Mouse (Mus musculus): Measurements from ENCODE around the gene Myl9. TPM values are rescaled to one million over a fixed set of nuclear protein-coding genes. Genes with fewer than 3 reads are reported as not detected.
A peak's percentile ranks its signal among the peaks of the same experiment; 100 is the strongest.

Myl9 gene
- total RNA-seq, 2 experiments from 2014 or later, result 41.2 to 50.0 TPM

DNA sequence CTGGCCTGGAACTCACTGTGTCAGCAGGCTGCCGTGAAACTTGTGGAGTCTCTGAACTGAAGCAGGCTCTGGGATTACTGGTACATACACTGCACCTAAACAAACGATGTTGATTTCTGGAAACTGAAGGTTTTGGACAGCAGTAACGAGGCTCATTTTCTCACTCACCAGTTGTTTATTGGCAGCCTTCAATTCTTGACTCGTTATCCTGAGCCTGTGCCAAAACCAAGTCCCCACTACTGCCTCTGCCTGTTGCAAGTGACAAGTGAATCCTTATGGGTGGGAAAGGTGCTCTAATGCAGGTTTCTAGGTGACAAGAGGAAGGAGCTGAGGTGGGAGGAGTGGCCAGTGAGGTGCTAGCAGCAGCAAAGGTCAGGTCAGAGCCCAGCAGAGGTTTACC, 33.2 kb upstream of the Myl9 start:
- H3K4me3 ChIP-seq, result no peak overlapping the region
- TF ChIP-seq CTCF (IDR thresholded peaks at IDR 0.05), result no peak
- H3K27ac ChIP-seq, result peak overlapping the region; percentile 49
- intact Hi-C loops (cut with DNase I), result no loop called here
- peak; percentile 25 for DNase-seq

DNA sequence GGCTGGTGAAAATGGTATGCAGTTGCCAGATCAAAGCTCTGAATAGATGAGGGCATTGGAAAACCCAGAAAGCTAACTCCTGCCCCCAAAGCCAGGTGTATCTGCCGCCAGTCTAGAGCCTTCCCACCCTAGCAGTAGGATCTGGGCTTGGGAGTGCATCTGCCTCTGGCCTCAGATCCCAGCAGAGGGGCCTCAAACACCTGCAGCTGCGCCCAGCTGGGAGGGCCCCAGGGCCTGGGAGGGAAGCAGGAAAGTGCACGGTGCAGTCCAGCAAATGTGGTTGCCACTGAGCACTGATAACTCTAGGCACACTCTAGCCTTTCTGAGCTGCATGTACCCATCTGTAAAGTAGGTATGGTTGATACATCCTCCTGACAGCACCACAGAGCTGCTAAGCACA, 32.0 kb upstream of the Myl9 start:
- TF ChIP-seq CTCF (IDR thresholded peaks at IDR 0.05), result no peak
- intact Hi-C loops (cut with DNase I), result no loop called here
- Histone ChIP-seq H3K4me3 (no peak overlapping the region), H3K27ac (no peak overlapping the region)
- DNase-seq, result no peak

DNA sequence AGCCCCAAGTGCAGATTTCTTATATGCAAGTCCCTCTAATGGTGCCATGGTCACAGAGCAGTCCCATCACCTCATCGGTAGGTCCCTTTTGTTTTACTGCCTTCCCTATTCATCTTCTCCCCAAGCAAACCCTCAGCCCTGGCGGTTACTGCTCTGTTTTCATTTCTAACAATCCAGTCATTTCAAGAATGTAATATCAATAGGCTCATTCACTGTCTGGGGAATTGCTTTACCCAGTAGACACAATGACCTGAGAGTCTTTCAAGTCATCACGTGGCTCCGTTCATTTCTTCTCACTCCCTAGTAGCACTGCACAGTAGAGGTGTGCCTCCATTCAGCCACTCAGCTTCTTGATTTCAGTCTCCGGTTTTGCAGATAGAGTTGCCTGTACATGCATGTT, 30.8 kb upstream of the Myl9 start:
- Histone ChIP-seq H3K27ac (no peak overlapping the region), H3K4me3 (no peak overlapping the region)
- no peak for TF ChIP-seq CTCF (IDR thresholded peaks at IDR 0.05)
- intact Hi-C loops (cut with DNase I), result loop anchor here (2.0 kb wide), 1 partner anchor 14 kb away; no protein-coding TSS in a partner anchor
- DNase-seq, result no peak

DNA sequence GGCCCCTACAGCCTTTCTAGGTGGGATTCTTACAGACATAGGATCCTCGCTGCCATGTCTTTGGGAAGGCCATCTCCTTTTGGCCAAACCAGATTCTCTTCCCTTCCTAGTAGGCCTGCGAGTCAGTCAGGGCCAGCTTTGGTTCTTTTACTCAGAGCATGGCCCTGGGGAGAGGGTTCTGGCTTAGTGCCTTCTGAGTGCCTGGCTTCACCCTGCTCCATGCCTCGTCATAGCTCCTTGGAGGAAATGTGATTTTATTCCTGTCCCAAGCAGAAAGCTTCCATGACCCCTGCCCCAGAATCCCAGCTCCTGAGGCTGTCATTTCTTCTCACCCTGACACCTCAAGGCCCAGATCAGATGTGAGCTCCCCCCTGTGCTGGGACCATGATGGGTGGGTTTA, 27.9 kb upstream of the Myl9 start:
- no peak overlapping the region for H3K27ac ChIP-seq
- intact Hi-C loops (cut with DNase I), result no loop called here
- no peak for TF ChIP-seq CTCF (IDR thresholded peaks at IDR 0.05)

DNA sequence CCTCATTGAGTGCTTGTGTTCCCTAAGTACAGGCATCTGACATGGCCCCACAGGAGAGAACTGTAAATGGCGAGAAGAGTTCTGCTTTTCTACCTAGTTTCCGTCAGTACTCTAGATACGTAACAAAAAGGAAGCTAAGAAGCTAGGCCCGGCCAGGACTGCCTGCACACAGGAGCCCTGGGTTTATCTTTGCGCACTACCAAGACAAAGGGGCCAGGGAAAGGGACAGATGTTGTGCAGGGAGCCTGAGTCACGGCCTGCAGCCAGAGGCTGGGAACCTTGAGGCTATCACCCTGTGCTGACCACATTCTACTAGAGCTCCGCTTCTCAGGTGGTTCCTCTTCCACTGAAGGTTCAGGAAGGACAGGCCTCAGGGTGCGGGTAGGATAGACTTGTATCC, 25.5 kb upstream of the Myl9 start:
- Histone ChIP-seq H3K27ac (no peak overlapping the region), H3K4me3 (no peak overlapping the region)
- intact Hi-C loops (cut with DNase I), result no loop called here
- no peak for DNase-seq
- TF ChIP-seq CTCF (IDR thresholded peaks at IDR 0.05), result no peak

More for the DNA sequence above, 27.9 kb upstream of the Myl9 start:
- no peak for DNase-seq
- H3K4me3 ChIP-seq, result no peak overlapping the region

DNA sequence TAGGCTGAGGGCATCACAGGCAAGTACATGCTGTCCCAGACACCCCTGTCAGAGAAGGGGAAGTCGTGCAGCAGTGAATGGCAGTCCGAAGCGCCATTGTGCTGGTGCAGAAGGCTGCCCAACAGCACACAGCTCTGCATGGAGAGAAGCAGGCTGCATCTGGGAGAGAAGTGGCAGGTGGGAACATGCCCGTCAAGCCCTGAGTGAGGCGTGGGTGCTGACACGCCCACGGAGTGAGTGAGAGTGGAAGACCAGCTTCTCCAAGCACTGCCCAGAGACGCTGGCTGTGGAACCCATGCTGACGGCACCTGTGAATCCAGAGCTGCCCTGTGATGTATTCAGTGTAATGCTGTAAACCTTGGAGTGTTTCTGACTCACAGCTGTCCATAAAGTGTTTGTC, 18.3 kb upstream of the Myl9 start:
- Histone ChIP-seq H3K4me3 (no peak overlapping the region), H3K27ac (no peak overlapping the region)
- TF ChIP-seq CTCF (IDR thresholded peaks at IDR 0.05), result no peak
- DNase-seq, result no peak
- intact Hi-C loops (cut with DNase I), result no loop called here

DNA sequence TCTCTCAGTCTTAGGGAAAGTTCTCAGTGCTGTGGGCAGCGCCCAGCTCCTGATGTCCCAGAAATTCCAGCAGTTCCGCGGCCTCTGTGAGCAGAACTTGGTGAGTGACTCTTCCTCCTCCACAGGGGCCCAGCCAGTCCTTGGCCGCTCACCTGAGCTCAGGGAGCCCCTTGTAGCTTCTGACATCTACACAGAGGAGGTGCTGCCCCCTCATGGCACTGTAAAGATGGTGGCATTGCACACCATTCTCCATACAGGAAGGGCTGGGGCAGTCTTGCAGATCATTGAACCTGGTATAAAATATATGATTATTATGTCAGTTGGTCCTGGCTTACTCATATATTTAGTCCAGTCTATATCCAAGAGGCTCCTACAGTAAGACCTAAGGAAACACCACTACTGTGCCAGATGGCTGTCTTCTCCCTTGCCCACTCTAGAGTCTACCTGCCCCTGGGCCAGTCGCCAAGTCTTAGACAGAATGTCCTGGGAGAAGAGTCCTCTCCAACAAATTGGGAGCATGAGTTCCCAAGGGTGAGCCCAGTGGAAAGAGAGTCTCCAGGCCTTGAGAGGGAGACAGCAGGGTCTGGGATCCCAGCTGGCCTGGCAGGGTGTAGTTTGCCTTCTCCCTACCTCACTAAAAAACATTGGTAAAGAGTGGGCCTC, 14.2 kb upstream of the Myl9 start:
- no peak overlapping the region for H3K27ac ChIP-seq
- H3K4me3 ChIP-seq, result no peak overlapping the region
- DNase-seq, result no peak
- intact Hi-C loops (cut with DNase I), result loop anchor here (5.0 kb wide), 1 partner anchor 39 kb away; no protein-coding TSS in a partner anchor
- peak; percentile 46 for TF ChIP-seq CTCF (IDR thresholded peaks at IDR 0.05)

DNA sequence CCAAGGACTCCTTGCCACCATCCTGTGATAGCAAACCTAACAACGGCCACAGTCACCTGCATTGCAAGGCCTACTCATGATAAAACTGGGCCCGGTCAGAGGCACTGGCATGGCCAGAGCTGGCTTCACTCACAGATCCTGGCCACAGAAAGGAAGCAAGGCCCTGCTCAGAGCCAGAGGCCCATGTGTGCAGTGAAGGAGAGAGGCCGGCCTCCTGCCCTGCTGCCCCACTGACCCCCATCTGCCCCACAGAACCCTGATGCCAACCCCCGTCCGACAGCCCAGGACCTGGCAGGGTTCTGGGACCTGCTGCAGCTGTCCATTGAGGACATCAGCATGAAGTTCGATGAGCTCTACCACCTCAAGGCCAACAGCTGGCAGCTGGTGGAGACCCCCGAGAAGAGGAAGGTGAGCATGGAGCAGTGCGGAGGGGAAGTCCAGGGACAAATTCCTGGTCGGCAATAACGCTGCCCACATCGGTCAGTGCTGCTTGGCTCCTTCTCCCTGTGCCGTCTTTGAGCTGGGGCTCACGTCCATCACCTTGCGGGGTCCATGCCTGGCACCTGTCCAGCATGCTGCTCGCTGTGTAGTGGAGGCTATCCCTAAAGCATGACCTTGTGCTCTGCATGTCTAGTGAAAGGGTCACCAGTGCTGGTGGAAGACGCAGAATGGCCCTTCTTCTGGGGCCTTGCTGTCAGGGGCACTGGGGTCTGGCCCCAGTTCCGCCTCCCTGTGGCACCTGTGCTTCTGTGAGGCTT, 13.5 kb upstream of the Myl9 start:
- TF ChIP-seq CTCF (IDR thresholded peaks at IDR 0.05), result no peak
- Histone ChIP-seq H3K4me3 (no peak overlapping the region), H3K27ac (peak overlapping the region; percentile 75)
- intact Hi-C loops (cut with DNase I), result loop anchor here (5.0 kb wide), 1 partner anchor 39 kb away; no protein-coding TSS in a partner anchor
- no peak for DNase-seq

DNA sequence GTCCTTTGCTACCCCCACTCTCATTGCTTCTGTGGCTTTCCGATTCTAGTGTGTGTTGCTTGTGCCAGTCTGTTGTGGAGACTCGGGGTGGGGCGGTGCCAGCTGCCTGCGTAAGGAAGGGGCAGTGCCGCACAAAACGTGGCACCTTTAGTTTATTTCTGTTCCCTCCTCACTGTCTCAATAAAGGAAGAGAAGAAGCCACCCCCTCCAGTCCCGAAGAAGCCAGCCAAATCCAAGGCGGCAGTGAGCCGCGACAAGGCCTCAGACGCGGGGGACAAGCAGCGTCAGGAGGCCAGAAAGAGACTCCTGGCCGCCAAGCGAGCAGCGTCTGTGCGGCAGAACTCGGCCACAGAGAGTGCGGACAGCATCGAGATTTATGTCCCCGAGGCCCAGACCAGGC, 12.7 kb upstream of the Myl9 start:
- Histone ChIP-seq H3K27ac (peak overlapping the region; percentile 75), H3K4me3 (no peak overlapping the region)
- intact Hi-C loops (cut with DNase I), result loop anchor here (5.0 kb wide), 1 partner anchor 40 kb away; no protein-coding TSS in a partner anchor
- DNase-seq, result no peak
- no peak for TF ChIP-seq CTCF (IDR thresholded peaks at IDR 0.05)

DNA sequence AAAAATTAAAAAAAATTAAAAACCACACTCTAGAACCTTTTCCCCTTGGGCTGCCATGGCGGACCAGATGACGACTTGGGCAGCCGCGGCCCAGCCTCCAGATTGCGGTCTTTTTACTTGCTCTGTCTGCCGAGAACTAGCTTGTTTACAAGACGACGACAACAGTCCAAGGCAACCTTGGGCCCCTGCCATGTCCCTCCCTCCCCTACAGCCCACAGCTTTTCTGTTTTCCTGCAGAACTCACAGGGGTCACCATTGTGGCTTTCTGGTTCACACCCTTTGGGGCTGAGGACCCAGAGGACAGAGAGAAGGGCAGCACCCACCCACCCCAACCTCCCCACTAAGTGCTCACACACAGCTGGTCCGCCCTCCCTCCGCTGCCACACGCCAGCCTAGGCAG, 12.1 kb upstream of the Myl9 start:
- peak overlapping the region; percentile 75 for H3K27ac ChIP-seq
- no peak overlapping the region for H3K4me3 ChIP-seq
- no peak for TF ChIP-seq CTCF (IDR thresholded peaks at IDR 0.05)
- intact Hi-C loops (cut with DNase I), result loop anchor here (5.0 kb wide), 1 partner anchor 41 kb away; no protein-coding TSS in a partner anchor
- peak; percentile 78 for DNase-seq

DNA sequence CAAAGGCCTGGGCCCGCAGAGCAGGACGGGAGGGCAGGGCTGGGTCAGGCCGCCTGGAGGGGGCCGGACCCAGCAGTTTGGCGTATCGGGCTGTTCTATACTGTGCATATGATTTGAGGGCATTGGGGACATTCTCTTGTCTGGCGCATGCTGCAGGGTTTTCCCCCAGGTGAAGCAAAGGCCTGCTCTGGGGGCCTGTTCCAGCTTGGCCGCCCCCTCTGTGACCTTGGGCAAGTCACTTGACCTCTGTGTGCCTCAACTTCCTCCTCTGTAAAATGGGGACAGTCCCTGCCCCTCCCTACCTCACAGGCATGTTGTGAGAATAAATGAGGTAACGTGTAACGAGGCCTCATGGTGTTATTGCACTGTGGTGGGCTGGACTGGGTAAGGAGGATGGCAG, 11.2 kb upstream of the Myl9 start:
- DNase-seq, result no peak
- intact Hi-C loops (cut with DNase I), result loop anchor here (5.0 kb wide), 1 partner anchor 42 kb away; no protein-coding TSS in a partner anchor
- H3K27ac ChIP-seq, result peak overlapping the region; percentile 75; the same call in 1 of the 2 replicates

DNA sequence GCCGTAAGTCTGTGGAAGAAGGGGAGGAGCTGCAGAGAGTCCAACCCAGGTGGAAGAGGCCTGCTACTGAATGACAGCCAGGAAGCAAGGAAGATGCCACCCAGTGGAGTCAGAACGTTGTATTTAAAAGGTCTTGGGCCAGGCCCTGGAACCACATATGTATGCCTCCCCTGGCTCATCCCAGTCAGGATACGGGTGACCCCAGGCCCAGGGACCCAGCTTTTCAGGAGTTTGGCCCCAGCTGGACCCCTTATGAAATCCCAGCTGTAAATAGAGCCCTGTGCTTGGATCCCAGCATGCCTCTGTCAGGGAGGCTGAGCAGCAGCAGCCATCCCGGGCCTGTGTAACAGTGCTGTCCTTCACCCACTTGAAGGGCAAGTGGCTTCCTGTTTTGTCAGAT, 10.5 kb upstream of the Myl9 start:
- intact Hi-C loops (cut with DNase I), result loop anchor here (5.0 kb wide), 1 partner anchor 42 kb away; no protein-coding TSS in a partner anchor
- Histone ChIP-seq H3K4me3 (no peak overlapping the region), H3K27ac (peak overlapping the region; percentile 67)
- DNase-seq, result no peak
- no peak for TF ChIP-seq CTCF (IDR thresholded peaks at IDR 0.05)

More for the DNA sequence above, 11.2 kb upstream of the Myl9 start:
- no peak overlapping the region for H3K4me3 ChIP-seq
- TF ChIP-seq CTCF (IDR thresholded peaks at IDR 0.05), result no peak

DNA sequence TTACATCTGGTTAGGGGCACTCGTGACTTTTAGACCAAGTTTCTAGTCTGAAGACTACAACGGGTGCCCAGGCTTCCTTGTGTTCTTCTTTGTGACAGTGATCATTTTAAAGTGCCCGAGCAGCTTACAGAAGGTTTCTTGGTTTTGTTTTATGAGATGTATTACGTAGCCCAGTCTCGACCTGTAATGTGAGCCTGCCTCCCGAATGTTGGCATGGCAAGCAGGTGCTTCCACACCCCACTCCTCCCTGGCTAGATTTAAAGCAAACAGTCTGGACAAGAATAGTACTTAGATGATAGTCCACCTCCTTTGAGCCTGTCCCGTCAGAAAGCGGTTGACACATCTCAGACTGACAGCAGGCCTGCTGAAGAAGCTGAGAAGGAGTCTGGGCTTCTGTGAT, 9.6 kb upstream of the Myl9 start:
- H3K4me3 ChIP-seq, result no peak overlapping the region
- intact Hi-C loops (cut with DNase I), result no loop called here
- peak overlapping the region; percentile 67 for H3K27ac ChIP-seq
- peak; percentile 56 for DNase-seq
- TF ChIP-seq CTCF (IDR thresholded peaks at IDR 0.05), result no peak

Measured in gastrocnemius, adult 2 months (tissue).